In genomic region chr12:103518640-103519039, GRCm38 (mm10) we compare ENCODE assay signal across 16 mouse cellular contexts. TPM values are rescaled to one million over a fixed set of nuclear protein-coding genes. Genes with fewer than 3 reads are reported as not detected.
"Had no signal": no experiment of that assay in that cellular context is flagged by ENCODE, and none has a peak within 500 bp of the region (broad histone marks: within the 10 kb centered on the region; RNA-seq: fewer than 3 reads in every experiment).

No protein-coding gene starts in this region.

- ATAC-seq: lung, postnatal 0 days had no signal

- H3K36me3 ChIP-seq: kidney, embryonic 15.5 days; limb, embryonic 13.5 days; liver, embryonic 15.5 days; neural tube, embryonic 12.5 days; stomach, embryonic 15.5 days had no signal

- DNase-seq: kidney, postnatal 36 days; layer of hippocampus, adult 9-11 months; layer of hippocampus, postnatal 36 days; left cerebral cortex, postnatal 4 days; lung, adult 2 months; lung, postnatal 36 days; midbrain, embryonic 14.5 days; thymus, adult 2 months; thymus, postnatal 25 days had no signal

- H3K4me3 ChIP-seq: kidney, embryonic 15.5 days; limb, embryonic 13.5 days; liver, embryonic 15.5 days; neural tube, embryonic 12.5 days; stomach, embryonic 15.5 days had no signal

- H3K4me2 ChIP-seq: kidney, embryonic 15.5 days; limb, embryonic 13.5 days; liver, embryonic 15.5 days; neural tube, embryonic 12.5 days; stomach, embryonic 15.5 days had no signal

- H3K27me3 ChIP-seq: kidney, embryonic 15.5 days; limb, embryonic 13.5 days; liver, embryonic 15.5 days; neural tube, embryonic 12.5 days; stomach, embryonic 15.5 days had no signal

- H3K9ac ChIP-seq: kidney, embryonic 15.5 days; limb, embryonic 13.5 days; liver, embryonic 15.5 days; neural tube, embryonic 12.5 days; stomach, embryonic 15.5 days had no signal

- H3K4me1 ChIP-seq: kidney, embryonic 15.5 days; limb, embryonic 13.5 days; liver, embryonic 15.5 days; neural tube, embryonic 12.5 days; stomach, embryonic 15.5 days had no signal

- H3K9me3 ChIP-seq: kidney, embryonic 15.5 days; liver, embryonic 15.5 days; neural tube, embryonic 12.5 days; stomach, embryonic 15.5 days had no signal

- H3K27ac ChIP-seq: kidney, embryonic 15.5 days; limb, embryonic 13.5 days; liver, embryonic 15.5 days; neural tube, embryonic 12.5 days; stomach, embryonic 15.5 days had no signal

RNA-seq across cellular contexts. Expression of gene Ppp4r4, which starts 13.4 kb away (rescaled TPM):
- total RNA-seq: megakaryocyte progenitor cell, adult 5-6 weeks had no signal
